17 mouse cellular contexts compared by ENCODE assay signal in genomic region chr5:73953066-73953614, GRCm38 (mm10).
"Had no signal": no experiment of that assay in that cellular context is flagged by ENCODE, and none has a peak within 500 bp of the region (broad histone marks: within the 10 kb centered on the region; RNA-seq: fewer than 3 reads in every experiment).

No protein-coding gene starts in this region.

- H3K9me3 ChIP-seq: midbrain, embryonic 12.5 days; neural tube, embryonic 13.5 days; neural tube, embryonic 15.5 days had no signal

- H3K4me3 ChIP-seq: midbrain, embryonic 12.5 days; myocyte; neural tube, embryonic 13.5 days; neural tube, embryonic 15.5 days had no signal

- H3K27ac ChIP-seq: liver, embryonic 14.5 days; midbrain, embryonic 12.5 days; neural tube, embryonic 13.5 days; neural tube, embryonic 15.5 days had no signal

- H3K36me3 ChIP-seq: midbrain, embryonic 12.5 days; neural tube, embryonic 13.5 days; neural tube, embryonic 15.5 days had no signal

- H3K27me3 ChIP-seq: midbrain, embryonic 12.5 days; neural tube, embryonic 13.5 days; neural tube, embryonic 15.5 days had no signal

- H3K9ac ChIP-seq: liver, embryonic 14.5 days; lung, embryonic 14.5 days; midbrain, embryonic 12.5 days; neural tube, embryonic 13.5 days; neural tube, embryonic 15.5 days had no signal

- H3K4me2 ChIP-seq: lung, embryonic 14.5 days; midbrain, embryonic 12.5 days; neural tube, embryonic 13.5 days; neural tube, embryonic 15.5 days had no signal

- DNase-seq: lung, adult 18-20 months; lung, embryonic 14.5 days; lung, postnatal 10 days; lung, postnatal 4 days; retina, postnatal 1 day; right cerebral cortex, adult 18-20 months; right cerebral cortex, postnatal 25 days; right cerebral cortex, postnatal 4 days; spleen, adult 18-20 months; thymus, adult 18-20 months; thymus, postnatal 14 days; thymus, postnatal 36 days had no signal
